Mouse (Mus musculus) c-Kit-negative CD71-positive TER-119-positive erythroid progenitor cells, embryonic 14.5 days (primary cell): ENCODE measurements at regions not wholly inside any gene's neighbourhood (a gene's known extent, or its start where the extent isn't known, plus 50 kb on each side); places are given as distances from the start of the nearest gene placed in this dataset.

ENCODE experiments used
- DNase-seq: peaks from one replicate; pipeline ENCODE4 v3.0.0-alpha.2; 2013; ENCODE audit warnings: low read depth, low spot score

DNA sequence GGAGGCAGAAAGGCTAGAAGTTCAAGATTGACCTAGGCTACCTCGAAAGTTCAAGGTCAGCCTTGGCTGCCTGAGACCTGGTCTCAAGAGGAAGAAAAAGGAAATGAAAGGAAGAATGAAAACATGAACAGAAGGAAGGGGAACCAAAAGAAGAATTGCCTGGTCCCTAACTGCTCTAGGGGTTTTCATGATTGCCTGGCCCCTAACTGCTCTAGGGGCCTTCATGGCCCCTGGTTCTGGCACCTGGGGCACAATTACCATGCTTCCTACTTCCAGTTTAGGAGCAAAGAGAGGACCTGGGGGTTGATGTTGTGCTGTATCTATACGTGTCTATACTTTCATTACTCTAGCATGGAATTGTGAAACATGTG is 132.8 kb downstream of the Cd24a start:
- DNase-seq: no peak

DNA sequence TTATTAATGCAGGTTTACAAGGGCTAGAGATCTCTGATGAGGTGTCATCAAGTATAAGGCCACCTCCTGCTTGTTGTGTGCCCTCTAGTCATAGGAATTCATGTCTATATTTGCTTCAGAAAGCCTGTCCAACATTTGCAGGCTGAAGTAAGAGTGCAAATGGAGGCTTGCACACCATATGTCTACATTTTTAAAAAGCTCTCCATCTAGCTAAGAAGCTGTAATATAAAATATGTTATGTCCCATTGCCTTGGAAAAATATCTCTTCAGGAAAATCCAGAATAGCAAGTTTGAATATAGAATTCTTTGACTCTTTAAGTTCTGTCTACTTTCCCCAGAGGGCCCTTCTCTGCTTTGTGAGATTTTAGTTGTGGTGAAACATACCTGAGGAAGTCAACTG is 134.6 kb downstream of the Cd24a start:
- no peak for DNase-seq

DNA sequence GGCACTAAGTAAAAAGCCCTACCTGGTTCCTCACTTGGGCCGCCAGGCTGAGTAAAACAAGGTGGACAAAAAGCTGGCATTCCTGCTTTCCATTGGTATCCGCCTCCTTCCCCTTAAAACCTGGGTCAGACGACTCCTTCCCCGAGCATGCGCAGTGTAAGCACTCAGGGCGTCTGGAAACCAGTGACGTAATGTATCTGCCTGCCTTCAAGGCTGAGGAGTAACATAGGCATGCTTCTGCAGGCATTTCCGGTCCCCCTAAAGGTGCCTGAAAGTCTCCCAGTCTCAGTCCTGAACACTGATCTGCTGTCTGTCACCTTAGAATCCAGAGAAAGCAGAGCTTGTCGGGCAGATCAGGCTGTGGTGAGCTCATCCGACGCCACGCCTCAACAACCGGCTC is 140.7 kb downstream of the Cd24a start:
- no peak for DNase-seq

DNA sequence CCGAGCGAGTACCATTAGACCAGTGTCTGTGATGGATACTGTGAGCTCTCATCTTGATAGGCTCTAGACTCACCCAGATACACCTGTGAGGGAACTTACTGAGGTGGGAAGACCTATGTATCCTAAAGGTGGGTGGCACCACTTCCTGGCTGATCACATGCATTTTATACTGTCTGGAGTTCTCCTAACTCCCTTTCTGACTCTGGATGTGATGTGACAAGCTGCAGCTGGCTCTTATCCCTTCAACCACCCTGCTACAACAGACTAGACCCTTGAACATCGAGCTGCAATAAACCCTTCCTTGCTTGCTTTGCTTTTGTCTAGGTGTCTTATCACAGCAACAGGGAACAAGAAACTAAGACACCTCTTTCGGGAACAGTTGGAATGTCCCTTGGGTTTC is 143.3 kb downstream of the Cd24a start:
- DNase-seq: no peak

DNA sequence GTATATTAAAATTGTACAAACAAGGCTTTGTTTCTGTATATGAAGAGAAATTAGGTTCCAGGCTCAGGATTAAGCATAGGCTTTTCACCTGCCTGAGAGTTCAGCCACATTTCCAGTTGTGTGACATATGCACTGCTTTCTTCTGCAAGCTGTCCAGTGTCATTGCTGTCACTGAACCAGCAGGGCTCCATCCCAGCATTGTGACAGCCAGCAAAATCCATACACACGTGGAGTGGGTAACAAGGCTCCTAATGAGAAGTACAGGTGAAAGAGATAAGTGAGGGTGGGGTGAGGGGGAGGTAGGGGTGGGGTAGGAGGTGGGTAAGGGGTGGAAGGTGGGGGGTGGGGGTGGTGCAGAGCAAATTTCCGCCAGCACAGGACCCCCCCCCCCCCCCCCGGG is 144.1 kb downstream of the Cd24a start:
- no peak for DNase-seq

DNA sequence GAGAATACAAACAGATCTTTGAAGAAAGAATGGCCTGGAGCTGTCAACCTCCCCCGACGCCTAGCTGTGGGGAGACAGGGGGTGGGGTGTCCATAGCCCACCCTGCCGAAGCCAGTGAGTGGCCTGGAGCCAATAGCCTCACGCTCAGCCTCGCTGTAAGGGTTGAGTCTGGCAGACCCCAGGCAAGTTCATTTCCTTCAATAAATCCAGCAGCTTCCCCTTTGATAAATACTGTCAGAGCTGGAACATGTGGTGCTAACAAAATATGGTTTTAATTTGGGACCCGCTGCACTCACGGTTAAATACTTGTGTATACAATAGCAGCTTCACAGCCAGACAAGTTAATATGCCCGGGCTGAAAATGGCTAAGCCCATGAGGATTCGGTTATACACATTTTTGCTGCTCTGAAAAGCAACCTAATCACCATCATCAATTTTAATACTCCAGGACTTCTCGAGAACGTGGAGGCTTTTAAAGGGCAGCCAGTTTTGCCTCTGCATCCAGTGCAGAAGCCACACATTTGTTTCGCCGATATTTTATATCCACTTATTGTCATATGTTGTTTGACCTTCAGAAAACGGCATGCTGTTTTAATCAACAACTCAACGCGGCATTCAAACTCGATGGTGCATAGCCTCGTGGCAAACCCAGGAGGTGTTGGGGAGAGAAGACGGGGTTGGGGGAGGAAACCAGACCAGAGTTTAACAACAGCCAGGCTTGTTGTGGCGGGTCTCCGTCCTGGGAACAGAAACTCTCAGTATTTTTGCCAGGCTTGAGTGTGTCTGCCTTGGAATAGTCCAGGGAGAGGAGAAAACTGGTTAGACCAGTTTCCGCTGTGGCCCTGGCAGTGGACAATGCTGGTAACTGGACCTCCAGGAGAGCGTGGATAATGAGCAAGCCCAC is 144.9 kb downstream of the Cd24a start:
- DNase-seq: no peak

DNA sequence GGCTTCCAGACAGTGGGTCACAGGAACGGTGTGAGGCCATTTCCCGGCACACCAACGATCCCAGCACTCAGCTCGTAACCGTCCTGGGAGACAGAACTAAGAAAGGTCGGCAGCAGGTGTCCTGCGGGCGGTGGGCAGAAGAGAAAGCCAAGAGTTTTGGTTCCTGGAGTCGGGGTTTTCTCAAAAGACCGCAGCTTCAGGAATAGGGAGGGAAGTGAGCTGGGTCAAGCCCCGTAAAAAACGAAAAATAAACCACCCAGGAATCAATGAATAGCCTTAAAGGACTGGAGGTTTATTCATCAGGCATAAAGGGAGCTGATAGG is 145.5 kb downstream of the Cd24a start:
- DNase-seq: no peak

DNA sequence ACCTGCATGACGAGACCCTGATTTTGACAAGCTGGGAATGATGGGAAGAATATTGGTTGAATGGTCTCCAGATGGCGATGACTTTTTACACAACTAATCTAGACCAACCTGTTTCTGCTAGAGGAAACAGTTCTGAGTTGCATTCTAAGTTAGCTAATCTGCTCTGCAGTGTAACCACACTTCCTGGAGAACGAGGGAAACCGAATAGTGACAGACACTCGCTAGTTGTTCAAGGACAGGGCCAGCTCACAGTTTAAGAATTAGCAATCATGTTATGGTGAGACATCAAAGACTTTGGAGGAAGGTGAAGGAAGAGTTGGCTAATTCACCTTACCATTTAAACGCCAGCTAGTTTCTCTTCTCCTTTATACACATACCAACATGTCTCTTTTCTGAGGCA is 149.7 kb downstream of the Cd24a start:
- no peak for DNase-seq

DNA sequence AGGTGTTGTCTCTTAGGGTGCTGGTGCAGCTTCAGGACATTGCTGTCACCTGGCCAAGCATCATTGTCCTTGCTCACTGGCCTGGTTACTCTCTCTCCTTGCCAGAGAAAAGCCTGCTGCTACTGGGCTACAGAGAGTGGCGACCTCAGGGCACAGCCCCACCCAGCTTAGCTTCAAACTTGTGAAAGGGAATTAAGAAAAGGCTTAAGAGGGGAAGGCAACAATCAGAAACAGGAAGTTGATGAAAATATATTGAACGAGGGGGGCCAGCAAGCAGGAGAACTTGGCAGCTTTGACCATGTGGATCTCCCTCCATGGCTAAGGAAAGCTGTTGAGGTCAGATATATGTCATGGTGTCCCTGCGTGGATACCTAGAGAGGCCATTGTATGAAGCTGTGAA is 151.1 kb downstream of the Cd24a start:
- no peak for DNase-seq

DNA sequence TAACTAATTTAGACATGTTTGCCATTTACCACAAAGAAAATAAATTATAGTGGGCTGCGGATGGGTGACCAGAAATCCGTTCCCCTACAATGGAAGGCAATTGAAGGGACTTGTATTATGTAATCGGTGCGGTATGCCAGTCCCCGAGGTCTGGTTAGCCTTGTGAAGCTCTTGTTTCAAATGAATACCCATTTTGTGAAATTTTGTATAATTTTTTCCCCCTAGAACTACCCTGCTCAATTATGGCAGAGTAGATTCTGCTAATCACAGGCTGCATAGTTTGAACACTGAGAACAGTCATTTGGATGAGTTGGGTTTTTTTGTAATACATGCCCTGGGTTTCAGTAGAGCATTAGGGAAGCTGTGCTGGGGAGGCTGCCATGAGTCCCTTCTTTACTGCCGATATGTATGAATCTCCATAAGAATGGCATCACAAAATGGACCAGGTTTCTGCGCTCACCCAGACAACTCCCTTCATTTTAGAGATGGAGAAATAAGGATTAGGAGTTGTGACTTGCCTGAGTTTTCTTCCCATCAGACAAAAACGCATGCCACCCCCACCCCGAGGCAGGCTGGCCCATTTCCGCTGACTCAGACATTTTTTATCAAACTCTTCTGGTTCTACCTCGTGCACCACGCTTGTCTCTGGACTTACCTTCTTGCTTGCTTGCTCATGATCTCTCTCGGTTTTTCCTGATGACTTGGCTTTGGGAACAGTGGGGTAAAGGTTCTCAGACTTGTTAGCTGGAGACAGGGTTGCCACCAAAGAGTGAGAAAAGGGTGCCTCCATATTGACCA is 155.7 kb downstream of the Cd24a start:
- no peak for DNase-seq

DNA sequence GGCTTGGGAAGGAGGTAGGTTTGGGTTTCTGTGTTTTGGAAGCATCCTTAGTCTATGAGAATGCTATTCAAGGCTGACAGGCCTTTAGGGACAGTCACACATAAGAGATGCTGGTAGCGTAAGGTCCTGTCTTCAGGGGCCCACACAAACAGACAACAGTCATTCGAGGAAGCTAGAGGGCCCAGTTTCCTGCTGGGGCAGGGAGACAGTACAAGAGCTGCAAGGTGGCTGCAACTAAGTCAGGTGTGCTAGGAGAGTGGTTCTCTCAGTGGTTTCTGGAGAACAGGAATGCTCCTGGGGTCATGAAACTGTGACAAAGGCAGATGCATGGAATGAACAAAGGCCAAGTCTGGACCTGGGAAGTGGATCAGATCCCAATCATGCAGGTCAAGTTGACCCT is 161.1 kb downstream of the Cd24a start:
- no peak for DNase-seq

DNA sequence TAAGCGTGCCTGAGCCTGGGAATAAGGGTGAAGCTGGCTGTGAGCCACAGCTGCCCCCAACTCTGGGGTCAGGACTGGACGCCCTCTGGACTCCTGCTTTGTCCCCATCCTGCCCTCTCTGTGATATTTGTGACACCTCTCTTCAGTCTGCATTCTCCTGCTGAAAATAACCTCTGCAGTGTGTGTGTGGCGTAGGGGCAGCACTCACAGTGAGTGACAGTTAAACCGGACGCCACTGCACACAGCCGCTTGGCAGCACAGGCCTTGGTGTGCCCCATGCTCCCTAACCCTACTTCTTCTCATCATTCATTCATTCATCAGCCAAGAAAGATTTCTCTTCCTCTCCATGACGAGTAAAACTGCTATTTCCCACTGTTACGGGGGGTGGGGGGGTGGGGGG is 161.6 kb downstream of the Cd24a start:
- DNase-seq: no peak

DNA sequence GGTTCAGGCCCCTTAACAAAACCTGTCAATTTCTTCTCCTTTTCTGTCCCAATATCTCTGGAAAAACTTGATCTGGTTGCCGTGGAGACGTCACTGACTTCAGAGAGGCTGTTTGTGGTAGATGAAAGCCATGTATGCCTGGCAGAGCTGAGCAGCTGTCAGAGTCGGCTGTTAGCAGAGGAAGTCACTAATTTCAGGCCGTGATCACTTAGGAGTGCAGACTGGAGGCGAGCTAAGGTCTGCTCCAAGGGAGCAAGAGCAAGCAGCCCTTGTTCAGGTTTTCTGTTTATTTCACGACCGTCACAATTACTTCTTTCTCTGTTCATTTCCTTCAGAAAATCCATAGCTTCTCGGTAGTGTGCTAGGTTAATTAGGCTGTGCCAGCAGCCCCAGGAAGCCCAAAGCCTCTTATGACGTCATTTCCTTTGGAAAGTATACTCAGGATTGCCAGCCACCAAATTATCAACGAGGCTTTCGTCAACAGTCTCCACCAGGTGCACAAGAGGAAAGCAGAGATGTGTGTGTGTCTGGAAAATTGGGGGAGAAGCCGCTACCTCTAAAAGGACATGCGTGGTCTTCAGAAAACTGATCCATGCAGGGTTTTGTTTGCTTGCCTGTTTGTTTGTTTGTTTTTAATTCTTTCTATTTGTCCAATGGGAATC is 161.2 kb downstream of the Qrsl1 start:
- DNase-seq: no peak

DNA sequence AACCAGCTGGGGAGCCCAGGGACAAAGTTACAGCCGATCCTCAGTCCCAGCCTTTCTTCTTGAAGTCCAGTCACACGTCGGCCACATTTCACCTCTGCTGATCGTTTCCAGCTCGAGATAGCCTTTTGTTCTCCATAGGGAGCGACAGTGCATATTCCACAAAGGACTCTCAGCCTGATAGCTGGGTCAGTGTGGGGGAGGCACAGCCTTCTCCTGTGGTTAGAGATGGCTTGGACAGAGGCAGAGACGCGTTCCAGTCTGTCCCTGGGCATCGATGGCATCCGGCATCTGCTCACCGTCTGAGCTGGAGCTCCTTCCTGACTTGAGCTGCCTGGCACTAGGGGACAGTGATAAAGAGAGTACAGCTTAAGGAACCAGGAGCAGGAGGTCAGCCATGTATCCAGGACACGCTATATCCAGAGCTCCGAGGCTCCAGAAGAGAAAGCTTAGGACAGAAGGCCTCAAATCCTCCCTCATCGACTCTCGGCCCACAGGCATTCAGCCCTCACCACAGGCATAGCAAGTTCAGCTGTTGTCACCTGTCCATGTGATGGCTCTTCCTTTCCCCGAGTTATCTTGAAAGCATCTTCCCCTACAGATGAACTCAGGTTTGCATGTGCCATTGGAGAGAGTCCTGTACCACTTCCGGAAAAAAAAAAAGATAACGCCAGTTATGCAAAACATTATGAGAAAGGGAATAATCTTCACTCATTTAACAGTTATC is 160.0 kb downstream of the Qrsl1 start:
- DNase-seq: no peak

DNA sequence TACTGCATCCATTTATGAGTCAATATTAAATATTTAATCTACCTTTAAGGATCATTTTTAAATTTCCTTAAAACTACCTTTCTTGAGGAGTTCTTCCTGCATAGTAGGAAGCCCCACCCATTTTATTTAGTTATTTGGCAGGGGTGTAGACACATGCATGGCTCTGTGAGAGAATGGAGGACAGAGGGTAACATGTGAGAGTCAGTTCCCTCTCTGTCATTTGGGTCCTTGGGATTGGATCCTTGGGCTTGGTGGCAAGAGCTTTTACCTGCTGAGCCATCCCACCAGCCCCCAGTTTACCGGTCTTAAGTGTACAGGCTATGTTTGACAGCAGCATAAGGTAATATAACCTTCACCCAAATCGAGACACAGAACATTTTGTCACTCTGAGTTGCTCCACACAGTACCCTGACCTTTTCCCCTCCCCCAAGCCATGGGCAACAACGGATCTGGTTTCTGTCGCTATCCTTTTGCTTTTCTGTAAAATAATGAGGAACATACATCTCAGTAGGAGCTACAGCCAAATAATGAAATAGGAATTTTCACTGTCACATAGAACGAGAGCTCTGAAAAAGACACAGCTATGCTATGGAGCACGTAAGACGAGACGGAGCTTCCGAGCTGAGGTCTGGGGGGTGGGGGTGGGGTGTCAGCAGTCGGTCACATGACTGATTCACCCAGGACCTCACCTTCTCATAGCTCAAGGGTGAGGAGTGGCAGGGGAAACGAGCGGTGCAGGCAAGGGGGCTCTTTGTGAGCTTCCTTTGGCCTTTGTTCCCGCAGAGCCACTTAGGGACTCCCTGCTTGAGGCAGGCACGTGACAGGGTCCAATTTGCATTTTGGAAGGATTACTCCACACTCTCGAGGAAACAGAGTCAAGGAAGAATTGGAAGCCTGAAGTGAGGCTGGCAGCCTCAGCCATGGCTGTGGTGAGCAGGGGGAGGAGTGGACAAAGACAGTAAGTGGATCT is 159.2 kb downstream of the Qrsl1 start:
- DNase-seq: no peak

DNA sequence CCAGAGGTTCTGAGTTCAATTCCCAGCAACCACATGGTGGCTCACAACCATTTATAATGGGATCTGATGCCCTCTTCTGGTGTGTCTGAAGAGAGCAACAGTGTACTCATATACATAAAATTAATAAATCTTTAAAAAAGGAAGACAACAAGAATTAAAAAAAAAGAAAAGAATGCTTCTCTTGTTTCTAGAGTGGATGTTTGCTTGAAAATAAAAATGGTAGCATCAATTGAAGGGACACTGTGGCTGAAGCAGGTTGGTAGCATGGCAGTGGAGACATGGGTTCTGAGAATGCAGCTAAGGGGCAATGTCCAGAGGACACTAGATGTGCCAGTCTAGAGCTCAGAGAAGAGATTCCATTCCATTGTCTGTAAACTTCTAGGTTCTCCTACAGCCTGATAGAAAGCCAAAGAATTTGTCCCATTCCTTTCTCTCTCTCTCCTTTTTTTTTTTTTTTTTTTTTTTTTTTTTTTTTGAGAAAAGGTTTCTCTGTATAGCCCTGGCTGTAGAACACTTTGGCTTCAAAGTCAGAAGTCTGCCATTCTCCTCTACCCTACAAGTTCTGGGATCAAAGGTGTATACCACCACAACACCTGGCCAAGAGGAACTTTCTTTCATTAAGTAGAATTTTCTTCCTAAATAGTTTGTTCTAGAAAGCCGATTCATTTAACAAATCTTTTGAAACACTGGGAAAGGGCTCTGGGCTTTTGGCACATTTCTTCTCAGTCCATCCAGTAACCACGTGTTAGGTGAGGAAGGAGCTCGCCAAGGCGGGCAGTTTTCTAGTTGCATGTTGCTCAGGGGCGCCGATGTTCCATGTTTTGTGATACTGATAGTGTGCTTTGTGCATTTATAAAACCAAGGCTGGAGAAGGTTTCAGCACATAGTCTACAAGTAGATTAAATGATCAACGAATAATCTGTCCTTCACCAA is 158.1 kb downstream of the Qrsl1 start:
- DNase-seq: no peak

DNA sequence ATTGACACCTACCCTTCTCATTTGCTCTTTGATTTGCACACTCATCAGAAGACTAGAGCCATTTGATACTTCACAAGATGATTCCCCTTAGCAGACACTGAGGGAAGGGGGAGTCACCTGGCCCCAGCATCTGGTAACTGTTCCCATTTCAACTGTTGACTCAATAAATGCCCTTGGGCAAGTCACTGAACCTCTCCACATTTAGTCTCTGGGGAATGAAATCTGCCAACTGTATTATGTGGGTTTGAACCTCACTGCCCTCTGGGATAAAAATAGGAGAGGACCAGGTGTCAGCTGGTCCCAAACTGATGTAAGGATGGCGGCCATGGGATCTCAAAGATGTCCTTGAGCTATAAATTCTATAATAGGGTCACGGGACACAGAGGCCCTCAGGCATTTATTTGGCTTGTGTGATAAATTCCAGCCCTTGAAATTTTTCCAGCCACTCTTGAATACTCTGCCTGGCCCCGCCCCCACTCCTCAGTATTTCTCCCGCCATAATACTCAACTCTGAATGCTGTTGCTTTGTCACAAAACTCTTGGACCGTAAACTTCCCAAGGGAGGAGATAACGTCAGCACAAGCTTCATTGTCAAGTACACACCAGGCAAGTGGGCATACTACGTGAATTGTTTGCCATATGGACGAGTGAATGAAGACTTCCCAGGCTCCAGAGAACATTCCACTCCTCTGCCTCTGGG is 155.5 kb downstream of the Qrsl1 start:
- no peak for DNase-seq

DNA sequence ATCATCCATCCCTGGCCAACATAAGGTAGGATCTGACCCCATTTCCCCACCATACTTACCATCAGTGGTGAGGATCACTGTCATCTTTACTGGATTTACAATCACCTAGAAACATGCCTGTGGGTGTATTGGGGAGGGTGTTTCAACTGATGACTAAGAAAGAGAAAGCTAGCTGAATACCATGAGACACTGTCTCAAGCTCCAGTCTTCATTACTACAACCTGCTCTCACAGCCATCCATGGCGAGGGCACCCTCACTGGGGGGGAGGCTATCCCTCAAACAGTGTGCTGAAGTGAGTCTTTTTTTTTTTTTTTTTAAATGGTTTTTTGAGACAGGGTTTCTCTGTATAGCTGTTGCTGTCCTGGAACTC is 154.9 kb downstream of the Qrsl1 start:
- DNase-seq: no peak

DNA sequence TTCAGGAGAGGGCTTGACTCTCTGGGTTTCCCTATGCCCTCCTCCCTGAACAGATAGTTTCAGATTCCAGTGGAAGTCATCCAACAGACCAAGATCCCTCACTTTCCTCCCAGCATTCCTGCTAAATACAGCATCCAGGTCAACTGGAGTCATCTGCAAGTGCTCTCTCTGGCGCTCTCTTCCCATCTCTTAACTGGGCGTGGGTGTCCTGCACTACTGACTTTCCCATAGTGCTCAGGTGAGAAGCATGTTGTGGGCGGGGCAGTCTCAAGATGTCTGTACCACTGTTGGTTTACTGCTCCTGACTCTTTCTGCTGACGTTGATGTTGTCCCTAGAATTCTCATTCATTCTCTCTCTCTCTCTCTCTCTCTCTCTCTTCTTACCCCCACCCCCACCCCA is 154.0 kb downstream of the Qrsl1 start:
- DNase-seq: no peak
